Mouse (Mus musculus) MEL (cell line): ENCODE measurements around the gene Spata9. TPM values are rescaled to one million over a fixed set of nuclear protein-coding genes. Genes with fewer than 3 reads are reported as not detected.

Experiments used
- DNase-seq: peaks from one replicate; pipeline ENCODE4 v3.0.0; 2011; ENCODE audit warnings: low read depth, low spot score
- H3K27ac ChIP-seq: 2 replicates; pipeline ENCODE4 v1.5.1; 2012; ENCODE audit warnings: low read depth, mild to moderate bottlenecking, control low read depth, low read length, moderate library complexity; ENCODE audit not compliant: control insufficient read depth
- H3K27me3 ChIP-seq, 2 experiments: fragments of 150-350 bp in 1 of 2; sonication (generic) in 1 of 2; 2 replicates each; pipeline ENCODE4 v1.6.1; 2012; ENCODE audit warnings: low read length in 2 of 2, mild to moderate bottlenecking in 2 of 2, improper control_type of control experiment in 1 of 2, moderate library complexity in 1 of 2; ENCODE audit not compliant: insufficient read depth in 2 of 2, control insufficient read depth in 1 of 2
- H3K36me3 ChIP-seq, 2 experiments: 2 replicates each; pipeline ENCODE4 v1.6.1; 2012 to 2014; ENCODE audit warnings: low read length in 2 of 2, improper control_type of control experiment in 1 of 2, inconsistent platforms in 1 of 2, mild to moderate bottlenecking in 1 of 2; ENCODE audit not compliant: insufficient read depth in 2 of 2, control insufficient read depth in 1 of 2
- H3K4me1 ChIP-seq, 2 experiments: fragments of 150-350 bp in 1 of 2; sonication (generic) in 1 of 2; 2 replicates each; pipeline ENCODE4 v1.6.1; 2012; ENCODE audit warnings: low read length in 2 of 2, improper control_type of control experiment in 1 of 2, mild to moderate bottlenecking in 1 of 2; ENCODE audit not compliant: insufficient read depth in 2 of 2, control insufficient read depth in 1 of 2
- H3K4me3 ChIP-seq, 2 experiments: fragments of 150-350 bp in 1 of 2; sonication (generic) in 1 of 2; 2 replicates each; pipeline ENCODE4 v1.5.1; 2012; ENCODE audit warnings: low read depth in 2 of 2, low read length in 2 of 2, mild to moderate bottlenecking in 2 of 2, moderate library complexity in 2 of 2, control low read depth in 1 of 2, improper control_type of control experiment in 1 of 2; ENCODE audit not compliant: control insufficient read depth in 1 of 2, insufficient read depth in 1 of 2
- H3K79me2 ChIP-seq: 2 replicates; pipeline ENCODE4 v1.6.1; 2012; ENCODE audit warnings: mild to moderate bottlenecking, low read length, moderate library complexity; ENCODE audit not compliant: control insufficient read depth, poor library complexity, insufficient read depth
- H3K9ac ChIP-seq: 2 replicates; pipeline ENCODE4 v1.6.1; 2012; ENCODE audit warnings: low read depth, mild to moderate bottlenecking, control low read depth, low read length, moderate library complexity; ENCODE audit not compliant: control insufficient read depth, poor library complexity, severe bottlenecking
- H3K9me3 ChIP-seq: fragments of 150-350 bp; sonication (generic); replicated peaks from 2 replicates; pipeline ENCODE4 v1.6.1; 2012; ENCODE audit warnings: mild to moderate bottlenecking, low read length, improper control_type of control experiment, moderate library complexity; ENCODE audit not compliant: insufficient read depth
- CHD1 ChIP-seq: IDR thresholded peaks from 2 replicates; pipeline ENCODE4 v1.6.1; 2012; ENCODE audit warnings: low read depth, mild to moderate bottlenecking, inconsistent platforms, low read length, improper control_type of control experiment
- CHD2 ChIP-seq: IDR thresholded peaks from 2 replicates; pipeline ENCODE4 v1.6.1; 2011; ENCODE audit warnings: low read length, improper control_type of control experiment
- E2F4 ChIP-seq: IDR thresholded peaks from 2 replicates; pipeline ENCODE4 v1.6.1; 2011; ENCODE audit warnings: low read depth, low read length, improper control_type of control experiment, borderline replicate concordance
- ELF1 ChIP-seq: IDR thresholded peaks from 2 replicates; pipeline ENCODE4 v1.6.1; 2014; ENCODE audit warnings: low read depth, mild to moderate bottlenecking, inconsistent platforms, low read length, improper control_type of control experiment, moderate library complexity
- ETS1 ChIP-seq: IDR thresholded peaks from 2 replicates; pipeline ENCODE4 v1.6.1; 2012; ENCODE audit warnings: low read depth, mild to moderate bottlenecking, inconsistent platforms, low read length, improper control_type of control experiment, moderate library complexity
- GABPA ChIP-seq: IDR thresholded peaks from 2 replicates; pipeline ENCODE4 v1.6.1; 2012; ENCODE audit warnings: low read depth, mild to moderate bottlenecking, inconsistent platforms, low read length, improper control_type of control experiment, moderate library complexity
- HCFC1 ChIP-seq: IDR thresholded peaks from 2 replicates; pipeline ENCODE4 v1.6.1; 2012; ENCODE audit warnings: low read depth, mild to moderate bottlenecking, inconsistent platforms, low read length, improper control_type of control experiment, moderate library complexity
- JUND ChIP-seq: IDR thresholded peaks from 2 replicates; pipeline ENCODE4 v1.6.1; 2011; ENCODE audit warnings: low read depth, mild to moderate bottlenecking, improper control_type of control experiment, low read length
- KAT2A ChIP-seq: conservative IDR thresholded peaks from 2 replicates; pipeline ENCODE4 v1.6.1; 2012; ENCODE audit warnings: low read depth, low read length, improper control_type of control experiment, inconsistent platforms
- MXI1 ChIP-seq: IDR thresholded peaks from 2 replicates; pipeline ENCODE4 v1.6.1; 2011; ENCODE audit warnings: mild to moderate bottlenecking, low read depth, low read length, improper control_type of control experiment
- NELFE ChIP-seq: IDR thresholded peaks from 2 replicates; pipeline ENCODE4 v1.6.1; 2011; ENCODE audit warnings: low read depth, low read length, improper control_type of control experiment
- POLR2AphosphoS2 ChIP-seq: IDR thresholded peaks from 2 replicates; pipeline ENCODE4 v1.6.1; 2011; ENCODE audit warnings: low read length, improper control_type of control experiment
- POLR2AphosphoS5 ChIP-seq: IDR thresholded peaks from 2 replicates; pipeline ENCODE4 v1.6.1; 2012; ENCODE audit warnings: low read depth, borderline replicate concordance, mild to moderate bottlenecking, inconsistent platforms, low read length, moderate library complexity, mixed read lengths
- RAD21 ChIP-seq: IDR thresholded peaks from 2 replicates; pipeline ENCODE4 v1.6.1; 2011; ENCODE audit warnings: mild to moderate bottlenecking, low read depth, low read length, improper control_type of control experiment
- RCOR1 ChIP-seq: IDR thresholded peaks from 2 replicates; pipeline ENCODE4 v1.6.1; 2012; ENCODE audit warnings: low read depth, mild to moderate bottlenecking, inconsistent platforms, low read length, improper control_type of control experiment
- TBP ChIP-seq: IDR thresholded peaks from 2 replicates; pipeline ENCODE4 v1.8.0; 2011; ENCODE audit warnings: low read depth, low read length, improper control_type of control experiment
- TCF12 ChIP-seq: IDR thresholded peaks from 2 replicates; pipeline ENCODE4 v1.6.1; 2014; ENCODE audit warnings: low read depth, mild to moderate bottlenecking, inconsistent platforms, low read length, improper control_type of control experiment, moderate library complexity
- UBTF ChIP-seq: IDR thresholded peaks from 2 replicates; pipeline ENCODE4 v1.6.1; 2012; ENCODE audit warnings: low read depth, mild to moderate bottlenecking, inconsistent platforms, low read length, improper control_type of control experiment, moderate library complexity, borderline replicate concordance; ENCODE audit not compliant: insufficient read depth
- USF2 ChIP-seq, 2 experiments: IDR thresholded peaks; 2 replicates each; pipeline ENCODE4 v1.6.1; 2011 to 2012; ENCODE audit warnings: improper control_type of control experiment in 2 of 2, low read length in 2 of 2, borderline replicate concordance in 1 of 2, inconsistent platforms in 1 of 2, low read depth in 1 of 2, mild to moderate bottlenecking in 1 of 2; ENCODE audit not compliant: insufficient read depth in 1 of 2
- ZC3H11A ChIP-seq: IDR thresholded peaks from 2 replicates; pipeline ENCODE4 v1.6.1; 2012; ENCODE audit warnings: low read depth, mild to moderate bottlenecking, inconsistent platforms, low read length, improper control_type of control experiment
- polyA plus RNA-seq, 2 experiments: library from polyadenylated mRNA; stranded (reverse) in 1 of 2; unstranded in 1 of 2; fragments of >175 nt in 1 of 2; fragments of >200 nt in 1 of 2; gene quantifications; 2 replicates each; pipeline versions ENCODE4 v1.2.1 to v1.2.4; 2012; ENCODE audit warnings: low replicate concordance in 2 of 2, low read depth in 1 of 2; ENCODE audit not compliant: insufficient read length in 2 of 2, insufficient read depth in 1 of 2, missing spikeins in 1 of 2
- total RNA-seq: library from RNA; depleted of rRNA; stranded (reverse); fragments of 300-350 nt; gene quantifications from 2 replicates; pipeline ENCODE4 v1.2.3, GENCODE M21; 2012

The Spata9 gene
- total and polyA plus RNA-seq, 3 experiments: 0.78 TPM; not detected in 2

DNA sequence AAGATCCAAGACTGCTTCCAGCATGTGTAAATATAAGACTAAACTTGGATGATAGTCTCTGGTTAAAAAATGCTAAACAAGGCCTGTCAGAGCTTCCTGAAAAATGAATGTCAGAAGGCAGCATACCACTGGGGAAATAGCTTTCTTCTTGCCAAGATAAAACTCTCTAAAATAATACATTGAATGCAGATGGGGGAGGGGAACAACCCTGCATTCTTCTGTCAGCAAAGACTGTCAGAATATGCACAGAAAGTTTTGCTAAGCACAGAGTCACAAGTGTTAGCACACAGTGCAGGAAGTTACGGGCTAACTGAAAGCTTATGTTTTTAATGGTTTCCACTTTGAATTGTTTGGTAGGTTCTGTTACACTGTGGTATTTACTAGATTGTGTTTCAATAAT is 16.7 kb upstream of the Spata9 start:
- H3K36me3 ChIP-seq: no peaks in the 10 kb centered on the region
- H3K27me3 ChIP-seq: no peaks in the 10 kb centered on the region
- no peaks in the 10 kb centered on the region for H3K79me2 ChIP-seq
- no peak overlapping the region for H3K9ac ChIP-seq
- no peak for DNase-seq
- H3K9me3 ChIP-seq: no peaks in the 10 kb centered on the region
- TF ChIP-seq USF2 (IDR thresholded peaks at IDR 0.05; ENCODE audit: borderline replicate concordance in 1 of 2, insufficient read depth in 1 of 2, low read depth in 1 of 2, low read length in 2 of 2) (no peak), JUND (no peak), NELFE (no peak), POLR2AphosphoS5 (no peak), TCF12 (no peak), GABPA (no peak), E2F4 (no peak), ZC3H11A (no peak), KAT2A (no peak), RCOR1 (no peak), TBP (no peak), CHD1 (no peak), HCFC1 (no peak), ELF1 (no peak), CHD2 (no peak), MXI1 (no peak), ETS1 (no peak), RAD21 (no peak), POLR2AphosphoS2 (no peak)
- TF ChIP-seq, all 39 proteins: peak for 0
- no peak overlapping the region for H3K27ac ChIP-seq
- H3K4me1 ChIP-seq: no peaks in the 10 kb centered on the region
- no peak overlapping the region for H3K4me3 ChIP-seq

DNA sequence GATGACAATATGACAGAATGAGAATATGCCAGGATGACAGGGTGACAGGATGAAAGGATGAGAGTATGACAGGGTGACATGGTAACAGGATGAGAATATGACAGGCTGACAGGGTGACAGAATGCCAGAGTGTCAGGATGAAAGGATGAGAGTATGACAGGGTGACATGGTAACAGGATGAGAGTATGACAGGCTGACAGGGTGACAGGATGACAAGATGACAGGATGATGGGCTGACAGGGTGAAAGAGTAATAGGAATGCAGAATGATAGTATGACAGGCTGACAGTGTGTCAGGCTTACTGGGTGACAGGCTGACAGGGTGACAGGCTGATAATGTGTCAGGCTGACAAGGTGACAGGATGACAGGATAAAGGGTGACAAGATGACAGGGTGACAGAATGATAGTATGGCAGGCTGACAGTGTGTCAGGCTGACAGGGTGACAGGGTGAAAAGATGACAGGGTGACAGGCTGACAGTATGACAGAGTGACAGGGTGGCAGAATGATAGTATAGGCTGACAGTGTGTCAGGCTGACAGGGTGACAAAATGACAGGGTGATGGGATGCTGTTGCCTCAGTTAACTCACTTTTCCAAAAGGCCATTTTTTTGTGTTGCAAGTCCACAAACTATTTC is 11.5 kb upstream of the Spata9 start:
- Histone ChIP-seq H3K4me1 (no peaks in the 10 kb centered on the region), H3K36me3 (no peaks in the 10 kb centered on the region), H3K4me3 (no peak overlapping the region), H3K9ac (no peak overlapping the region), H3K79me2 (no peaks in the 10 kb centered on the region), H3K27me3 (no peaks in the 10 kb centered on the region), H3K27ac (no peak overlapping the region), H3K9me3 (no peaks in the 10 kb centered on the region)
- DNase-seq: no peak
- no peak for TF ChIP-seq UBTF
- no peak for TF ChIP-seq RAD21
